Mouse (Mus musculus) ES-E14 (cell line): ENCODE measurements around the gene Card9. TPM values are rescaled to one million over a fixed set of nuclear protein-coding genes. Genes with fewer than 3 reads are reported as not detected.

Source experiments
- DNase-seq: peaks from one replicate; pipeline ENCODE4 v3.0.0-alpha.2; 2013; ENCODE audit warnings: low read depth, low spot score
- H3K27ac ChIP-seq: 2 replicates; pipeline ENCODE4 v1.5.1; 2012; ENCODE audit warnings: low read depth, mild to moderate bottlenecking, low read length, moderate library complexity, mixed read lengths; ENCODE audit not compliant: poor library complexity, insufficient read depth, severe bottlenecking
- H3K36me3 ChIP-seq: 2 replicates; pipeline ENCODE4 v1.6.1; 2012; ENCODE audit warnings: mild to moderate bottlenecking, low read length, moderate library complexity, mixed read lengths; ENCODE audit not compliant: control insufficient read depth, poor library complexity, insufficient read depth, severe bottlenecking
- H3K4me1 ChIP-seq, 2 experiments: fragments of 150-350 bp in 1 of 2; sonication (generic) in 1 of 2; 2 replicates each; pipeline ENCODE4 v1.6.1; 2012; ENCODE audit warnings: low read length in 2 of 2, mild to moderate bottlenecking in 1 of 2, mixed read lengths in 1 of 2; ENCODE audit not compliant: control insufficient read depth in 2 of 2, insufficient read depth in 2 of 2, poor library complexity in 1 of 2
- H3K4me3 ChIP-seq, 2 experiments: fragments of 150-350 bp in 1 of 2; sonication (generic) in 1 of 2; 2 replicates each; pipeline ENCODE4 v1.5.1; 2012; ENCODE audit warnings: low read length in 2 of 2, low read depth in 1 of 2, mild to moderate bottlenecking in 1 of 2, mixed read lengths in 1 of 2; ENCODE audit not compliant: insufficient read depth in 1 of 2, poor library complexity in 1 of 2, severe bottlenecking in 1 of 2
- H3K9ac ChIP-seq: 2 replicates; pipeline ENCODE4 v1.6.1; 2012; ENCODE audit warnings: low read depth, mild to moderate bottlenecking, low read length, mixed read lengths; ENCODE audit not compliant: poor library complexity, insufficient read depth, severe bottlenecking
- H3K9me3 ChIP-seq: fragments of 150-350 bp; sonication (generic); 2 replicates; pipeline ENCODE4 v1.6.1; 2012; ENCODE audit warnings: low read depth, mild to moderate bottlenecking, low read length; ENCODE audit not compliant: control insufficient read depth, insufficient read depth
- CHD2 ChIP-seq: IDR thresholded peaks from 2 replicates; pipeline ENCODE4 v1.6.1; 2014; ENCODE audit warnings: mild to moderate bottlenecking, low read depth, low read length, inconsistent platforms
- HCFC1 ChIP-seq: IDR thresholded peaks from 2 replicates; pipeline ENCODE4 v1.6.1; 2012; ENCODE audit warnings: low read length, inconsistent platforms, borderline replicate concordance; ENCODE audit not compliant: insufficient read depth
- MAFK ChIP-seq: IDR thresholded peaks from 2 replicates; pipeline ENCODE4 v1.6.1; 2014; ENCODE audit warnings: mild to moderate bottlenecking, low read depth, low read length, inconsistent platforms; ENCODE audit not compliant: insufficient read depth
- ZC3H11A ChIP-seq: IDR thresholded peaks from 2 replicates; pipeline ENCODE4 v1.6.1; 2012; ENCODE audit warnings: low read depth, mild to moderate bottlenecking, inconsistent platforms, low read length, borderline replicate concordance
- ZNF384 ChIP-seq: IDR thresholded peaks from 2 replicates; pipeline ENCODE4 v1.6.1; 2012; ENCODE audit warnings: low read depth, low read length, inconsistent platforms
- in situ Hi-C, 2 experiments: fragments of 600-800 bp; cut with MboI; formaldehyde crosslinking; loops; one replicate each; pipeline ENCODE4 v1.15.1; 2025; ENCODE audit warnings: low sequenced_read_pairs in 2 of 2, inconsistent platforms in 1 of 2; ENCODE audit not compliant: unreplicated experiment in 2 of 2
- total RNA-seq: library from RNA; depleted of rRNA; stranded (reverse); fragments of 300-350 nt; gene quantifications from 2 replicates; pipeline ENCODE4 v1.2.3, GENCODE M21; 2012; rRNA removed

Card9 gene
- 0.76 and 1.6 TPM in 2 replicates for total RNA-seq

DNA sequence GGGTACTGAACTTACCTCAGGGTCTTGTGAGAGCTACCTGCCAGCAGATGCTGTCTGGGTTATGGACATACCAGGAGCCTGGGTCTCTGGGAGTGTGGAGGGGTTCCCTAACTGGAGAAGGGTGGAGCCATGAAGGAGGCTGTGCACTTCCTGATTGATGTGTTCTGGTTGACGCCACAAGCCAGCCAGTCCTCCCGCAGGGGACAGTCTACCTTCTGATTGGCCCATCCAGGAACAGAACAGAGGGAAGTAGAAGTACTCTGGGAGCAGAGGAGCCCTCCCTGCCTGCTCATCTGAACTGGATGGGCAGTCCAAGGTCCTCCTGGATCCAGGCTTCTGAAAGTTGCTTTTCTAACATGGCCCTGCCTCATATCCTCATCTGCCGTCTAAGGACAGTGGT is at the start of gene Card9:
TSS of gene Card9 (minus strand) at position 147 of the 400 bp plus-strand sequence.
- Histone ChIP-seq H3K9ac (no peak within 1 kb of the TSS), H3K27ac (no peak within 1 kb of the TSS), H3K36me3 (peaks cover 23% of the 10 kb centered on the region), H3K4me3 (no peak within 1 kb of the TSS), H3K4me1 (peaks cover 0 to 13% of the 10 kb centered on the region in 2 experiments; a peak in 2 of 4 replicates), H3K9me3 (no peaks in the 10 kb centered on the region)
- in situ Hi-C loops, result no loop called here
- no peak for DNase-seq
- TF ChIP-seq MAFK (no peak), ZNF384 (no peak), HCFC1 (no peak), ZC3H11A (no peak), CHD2 (no peak)

- Histone ChIP-seq H3K36me3 (peaks cover 24% of the 10 kb centered on the region), H3K9me3 (no peaks in the 10 kb centered on the region)
- no peak for DNase-seq
These were observed 49.4 kb upstream of the Card9 start for GRCm38 (mm10) chr2:26410091-26410490.

DNA sequence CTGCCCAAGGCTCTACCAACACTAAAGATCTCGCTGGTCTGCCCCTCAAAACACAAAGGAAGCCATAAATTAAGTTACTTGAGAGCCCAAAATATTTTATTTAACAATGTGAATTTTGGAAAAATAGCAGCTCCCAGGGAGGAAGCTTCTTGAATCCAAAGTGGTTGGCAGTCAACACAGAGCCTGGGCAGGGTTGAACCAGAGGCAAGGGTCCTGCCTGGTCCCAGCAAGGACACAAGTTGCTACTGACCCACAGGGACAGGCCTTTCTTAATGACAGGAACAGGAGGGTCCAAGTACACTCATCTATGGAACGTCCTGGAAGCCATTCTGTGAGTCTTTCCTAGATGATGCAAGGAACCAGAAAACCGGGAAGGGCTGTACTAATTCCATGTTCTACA is 48.6 kb upstream of the Card9 start:
- TF ChIP-seq ZNF384, result no peak
- TF ChIP-seq ZC3H11A, result no peak
- no peak for TF ChIP-seq MAFK
- TF ChIP-seq CHD2, result no peak
- TF ChIP-seq HCFC1, result no peak
- Histone ChIP-seq H3K4me1 (peaks cover 0 to 5% of the 10 kb centered on the region in 2 experiments; a peak in 1 of 4 replicates), H3K9me3 (no peaks in the 10 kb centered on the region), H3K36me3 (peaks cover 19% of the 10 kb centered on the region), H3K9ac (no peak overlapping the region), H3K4me3 (no peak overlapping the region), H3K27ac (no peak overlapping the region)
- in situ Hi-C loops, result no loop called here
- DNase-seq, result no peak

More at GRCm38 (mm10) chr2:26410091-26410490, 49.4 kb upstream of the Card9 start:
- TF ChIP-seq ZC3H11A (no peak), CHD2 (no peak), ZNF384 (no peak), HCFC1 (no peak), MAFK (no peak)
- Histone ChIP-seq H3K4me3 (no peak overlapping the region), H3K4me1 (peaks cover 0 to 5% of the 10 kb centered on the region in 2 experiments; a peak in 1 of 4 replicates), H3K9ac (no peak overlapping the region), H3K27ac (no peak overlapping the region)
- in situ Hi-C loops, result no loop called here

DNA sequence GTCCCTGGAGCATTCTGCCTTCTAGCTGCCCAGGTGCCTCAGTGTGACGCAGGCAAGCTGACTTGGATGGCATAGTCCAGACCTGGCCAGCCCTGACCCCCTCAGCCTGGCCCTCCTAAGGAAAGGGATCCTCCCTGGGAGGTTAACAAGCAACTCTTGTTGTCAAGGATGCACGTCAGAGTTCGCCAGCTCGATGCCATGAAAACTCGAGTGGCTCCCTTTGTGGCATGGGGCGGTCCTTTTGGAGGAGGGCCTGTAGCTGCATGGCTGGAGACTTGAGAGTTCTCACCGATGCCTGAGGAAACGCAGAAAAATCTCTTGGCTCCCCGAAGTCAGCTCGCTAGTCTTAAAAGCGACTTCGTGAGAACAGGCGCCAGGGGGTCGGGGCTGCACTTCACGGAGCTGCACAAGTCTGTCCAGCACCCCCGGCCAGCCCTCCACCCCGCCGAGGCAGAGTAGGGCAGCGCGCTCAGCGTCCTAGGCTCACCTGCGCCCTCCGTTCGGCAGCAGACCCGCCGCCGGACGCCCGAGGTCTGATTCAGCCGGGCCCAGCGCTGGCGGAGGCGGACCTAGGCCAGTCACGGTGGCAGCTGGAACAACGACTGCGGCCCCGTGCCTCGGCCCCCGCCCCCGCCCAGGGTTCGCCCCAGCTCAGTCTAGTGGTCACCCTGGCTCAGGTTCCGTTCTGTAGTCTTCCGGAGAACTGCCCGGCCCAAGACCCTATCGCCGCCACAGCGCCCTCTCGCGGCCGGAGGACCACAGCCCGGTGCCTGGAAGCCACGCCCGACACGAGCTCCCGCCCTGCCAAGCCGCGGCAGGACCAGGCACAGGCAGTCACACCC is 48.0 kb upstream of the Card9 start, which contains the start of gene Inpp5e:
TSS of gene Inpp5e (minus strand) at position 689 of the 842 bp plus-strand sequence.
- DNase-seq, result peak; percentile 85
- no peaks in the 10 kb centered on the region for H3K9me3 ChIP-seq
- peak; percentile 68; the same call in 1 of the 2 replicates for TF ChIP-seq HCFC1
- no peak for TF ChIP-seq ZNF384
- H3K4me3 ChIP-seq, result peak within 1 kb of the TSS; percentile 82 to 91
- peaks cover 0 to 5% of the 10 kb centered on the region in 2 experiments; a peak in 1 of 4 replicates for H3K4me1 ChIP-seq
- no peak within 1 kb of the TSS for H3K27ac ChIP-seq
- H3K9ac ChIP-seq, result peak within 1 kb of the TSS; percentile 83
- H3K36me3 ChIP-seq, result peaks cover 15% of the 10 kb centered on the region
- in situ Hi-C loops, result no loop called here
